Mouse (Mus musculus) forebrain, postnatal 0 days (tissue): ENCODE measurements at regions not wholly inside any gene's neighbourhood (a gene's known extent, or its start where the extent isn't known, plus 50 kb on each side); places are given as distances from the start of the nearest gene placed in this dataset.
"Not testable (repeated sequence)": the region's sequence is repeated elsewhere in the genome, so short reads cannot be mapped to it uniquely, and the experiment has no call there.

ENCODE experiments used
- ATAC-seq: fragments of 200-750 bp; cut with Nextera tagmentation; 2 replicates; pipeline ENCODE4 v1.8.0; 2017; ENCODE audit warnings: mild to moderate bottlenecking, moderate library complexity
- DNase-seq: peaks from one replicate; pipeline ENCODE4 v3.0.0-alpha.2; 2015
- H3K27ac ChIP-seq: fragments of 300-500 bp; sonication (generic); 2 replicates; pipeline ENCODE4 v1.5.1; 2014; ENCODE audit warnings: low read depth, mild to moderate bottlenecking, antibody characterized with exemption, low read length, moderate library complexity, mixed read lengths
- H3K27me3 ChIP-seq: fragments of 300-500 bp; sonication (generic); 2 replicates; pipeline ENCODE4 v1.6.1; 2014; ENCODE audit warnings: mild to moderate bottlenecking, low read length, mixed read lengths; ENCODE audit not compliant: insufficient read depth
- H3K36me3 ChIP-seq: fragments of 300-500 bp; sonication (generic); 2 replicates; pipeline ENCODE4 v1.6.1; 2014; ENCODE audit warnings: mild to moderate bottlenecking, moderate library complexity; ENCODE audit not compliant: insufficient read depth
- H3K4me1 ChIP-seq: fragments of 300-500 bp; sonication (generic); 2 replicates; pipeline ENCODE4 v1.6.1; 2014; ENCODE audit warnings: antibody characterized with exemption; ENCODE audit not compliant: insufficient read depth
- H3K4me2 ChIP-seq: fragments of 300-500 bp; sonication (generic); 2 replicates; pipeline ENCODE4 v1.6.1; 2014; ENCODE audit warnings: low read depth, mild to moderate bottlenecking, moderate library complexity
- H3K4me3 ChIP-seq: fragments of 300-500 bp; sonication (generic); 2 replicates; pipeline ENCODE4 v1.5.1; 2014; ENCODE audit warnings: low read depth, low read length, mixed read lengths
- H3K9ac ChIP-seq: fragments of 300-500 bp; sonication (generic); 2 replicates; pipeline ENCODE4 v1.6.1; 2014; ENCODE audit warnings: mild to moderate bottlenecking
- H3K9me3 ChIP-seq: fragments of 300-500 bp; sonication (generic); 2 replicates; pipeline ENCODE4 v1.6.1; 2016; ENCODE audit warnings: low read length
- CTCF ChIP-seq: sonication (generic); IDR thresholded peaks from 2 replicates; pipeline ENCODE4 v1.5.1; 2016; ENCODE audit warnings: antibody characterized with exemption, control low read depth, low read depth
- WGBS: fragments of 180-500 bp; shearing (Covaris S2); extraction: QIAGEN DNeasy Blood & Tissue Kit; methylation state at CpG from one replicate; pipeline ENCODE4 v1.1.7; 2014; 5-methylcytosine and 5-hydroxymethylcytosine counted together

- Histone ChIP-seq H3K9me3 (no peaks in the 10 kb centered on the region), H3K4me3 (no peak overlapping the region), H3K27me3 (no peaks in the 10 kb centered on the region), H3K36me3 (no peaks in the 10 kb centered on the region), H3K27ac (no peak overlapping the region), H3K4me1 (no peaks in the 10 kb centered on the region), H3K4me2 (no peak overlapping the region), H3K9ac (no peak overlapping the region)
- DNase-seq (no peak), ATAC-seq (no peak)
- WGBS: 100% methylated on average over 1 of the region's 1 CpGs
- TF ChIP-seq CTCF: no peak
Measured at GRCm38 (mm10) chr7:58445781-58446180, 210.2 kb upstream of the Atp10a start.

GRCm38 (mm10) chr7:58446261-58446660 lies 209.7 kb upstream of the Atp10a start:
- Histone ChIP-seq H3K4me2 (no peak overlapping the region), H3K27me3 (no peaks in the 10 kb centered on the region), H3K27ac (no peak overlapping the region), H3K9me3 (no peaks in the 10 kb centered on the region), H3K36me3 (no peaks in the 10 kb centered on the region), H3K4me1 (no peaks in the 10 kb centered on the region), H3K4me3 (no peak overlapping the region), H3K9ac (no peak overlapping the region)
- TF ChIP-seq CTCF: no peak
- no peak for DNase-seq
- ATAC-seq: no peak

GRCm38 (mm10) chr7:58448727-58449126 lies 207.2 kb upstream of the Atp10a start:
- Histone ChIP-seq H3K4me2 (no peak overlapping the region), H3K9ac (no peak overlapping the region), H3K4me1 (no peaks in the 10 kb centered on the region), H3K9me3 (no peaks in the 10 kb centered on the region), H3K36me3 (no peaks in the 10 kb centered on the region), H3K27ac (no peak overlapping the region), H3K27me3 (no peaks in the 10 kb centered on the region), H3K4me3 (no peak overlapping the region)
- no peak for TF ChIP-seq CTCF
- 69% methylated on average over 3 of the region's 3 CpGs for WGBS
- DNase-seq (no peak), ATAC-seq (no peak)

- no peak for TF ChIP-seq CTCF
- Histone ChIP-seq H3K27ac (no peak overlapping the region), H3K9me3 (no peaks in the 10 kb centered on the region), H3K4me2 (no peak overlapping the region), H3K4me3 (no peak overlapping the region), H3K36me3 (no peaks in the 10 kb centered on the region), H3K27me3 (no peaks in the 10 kb centered on the region), H3K9ac (no peak overlapping the region), H3K4me1 (no peaks in the 10 kb centered on the region)
- DNase-seq (no peak), ATAC-seq (no peak)
- 82% methylated on average over 1 of the region's 1 CpGs for WGBS
Measured at GRCm38 (mm10) chr7:58451981-58452380, 204.0 kb upstream of the Atp10a start.

DNA sequence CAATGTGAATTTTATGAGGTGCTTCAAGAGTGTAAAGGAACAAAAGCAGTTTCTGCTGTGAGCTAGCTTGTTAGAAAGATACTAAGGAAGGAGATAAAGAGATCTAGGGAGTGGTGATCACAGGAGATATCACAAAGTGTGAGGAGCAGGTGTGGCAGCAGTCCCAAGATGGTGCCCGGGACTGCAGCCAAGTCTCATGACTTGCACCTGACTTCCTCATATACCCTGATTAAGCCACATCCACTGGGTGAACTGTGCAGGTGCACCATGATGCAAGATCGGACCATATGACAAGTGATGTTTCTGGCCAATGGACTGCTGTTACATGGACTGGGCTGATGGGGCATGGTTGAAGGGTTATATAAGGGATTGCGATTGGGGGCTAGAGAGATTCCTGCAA lies 197.8 kb upstream of the Atp10a start:
- H3K27me3 ChIP-seq, H3K36me3 ChIP-seq, H3K9me3 ChIP-seq, DNase-seq, H3K9ac ChIP-seq, H3K4me1 ChIP-seq, H3K27ac ChIP-seq, ATAC-seq, H3K4me3 ChIP-seq, H3K4me2 ChIP-seq: not testable (repeated sequence)
- 99% methylated on average over 3 of the region's 3 CpGs for WGBS

DNA sequence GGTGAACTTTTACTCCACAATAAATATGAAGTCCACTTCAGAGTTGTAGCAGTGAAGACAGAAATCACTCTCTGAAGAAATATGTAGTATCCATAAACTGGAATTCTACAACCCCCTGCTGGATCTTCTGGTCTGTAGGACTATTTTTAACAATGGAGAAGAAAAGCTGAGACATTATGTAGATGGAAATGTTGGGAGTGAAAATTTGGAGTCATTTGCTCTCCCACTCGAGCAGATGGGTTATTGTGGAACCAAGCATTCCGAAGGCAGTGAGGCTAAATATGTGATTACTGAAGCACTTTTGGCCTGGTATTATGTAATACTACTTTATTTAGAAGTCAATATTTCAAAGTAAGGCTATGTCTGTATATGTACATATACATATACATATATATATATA lies 195.0 kb upstream of the Atp10a start:
- no peak for DNase-seq
- Histone ChIP-seq H3K9me3 (no peaks in the 10 kb centered on the region), H3K36me3 (no peaks in the 10 kb centered on the region), H3K27ac (no peak overlapping the region), H3K9ac (no peak overlapping the region), H3K4me3 (no peak overlapping the region), H3K4me1 (no peaks in the 10 kb centered on the region), H3K27me3 (no peaks in the 10 kb centered on the region), H3K4me2 (no peak overlapping the region)
- ATAC-seq: no peak
- 78% methylated on average over 2 of the region's 2 CpGs for WGBS
- TF ChIP-seq CTCF: no peak

GRCm38 (mm10) chr7:58473150-58473549 lies 182.8 kb upstream of the Atp10a start:
- no peak overlapping the region for H3K4me2 ChIP-seq
- no peaks in the 10 kb centered on the region for H3K36me3 ChIP-seq
- H3K9me3 ChIP-seq: no peaks in the 10 kb centered on the region
- no peak overlapping the region for H3K4me3 ChIP-seq
- no peaks in the 10 kb centered on the region for H3K4me1 ChIP-seq
- H3K27ac ChIP-seq: 0 out of 2 replicates have a peak overlapping the region, but pooled peaks have one; percentile 21
- TF ChIP-seq CTCF: no peak
- ATAC-seq: peak; percentile 94
- peak; percentile 58 for DNase-seq
- no peak overlapping the region for H3K9ac ChIP-seq
- H3K27me3 ChIP-seq: no peaks in the 10 kb centered on the region
- WGBS: 35% methylated on average over 3 of the region's 3 CpGs

DNA sequence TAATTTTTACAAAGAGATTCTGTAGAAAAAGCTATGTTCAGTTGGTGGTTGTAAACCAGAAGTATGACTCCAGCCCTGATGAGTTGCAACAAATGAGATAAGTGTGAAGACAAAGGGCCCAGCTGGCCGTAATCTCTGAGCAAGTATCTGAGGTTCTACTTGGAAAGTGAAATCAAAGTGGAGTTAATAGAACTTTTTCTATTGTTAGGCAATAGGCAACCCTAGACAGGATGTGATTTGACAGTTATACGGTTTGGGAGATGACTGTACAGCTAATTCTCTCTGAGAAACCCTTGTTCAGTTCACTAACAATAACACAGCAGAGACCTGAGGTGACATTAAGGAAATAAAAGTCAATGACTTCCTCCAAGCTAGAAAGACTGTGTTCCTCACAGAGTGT lies 180.8 kb upstream of the Atp10a start:
- Histone ChIP-seq H3K27ac (no peak overlapping the region), H3K9me3 (no peaks in the 10 kb centered on the region), H3K27me3 (no peaks in the 10 kb centered on the region), H3K4me3 (no peak overlapping the region), H3K36me3 (no peaks in the 10 kb centered on the region), H3K4me2 (no peak overlapping the region), H3K9ac (no peak overlapping the region), H3K4me1 (no peaks in the 10 kb centered on the region)
- no peak for DNase-seq
- 84% methylated on average over 2 of the region's 2 CpGs for WGBS
- ATAC-seq: no peak
- no peak for TF ChIP-seq CTCF
